Mouse (Mus musculus): ENCODE measurements at regions not wholly inside any gene's neighbourhood (a gene's known extent, or its start where the extent isn't known, plus 50 kb on each side); places are given as distances from the start of the nearest gene placed in this dataset.

DNA sequence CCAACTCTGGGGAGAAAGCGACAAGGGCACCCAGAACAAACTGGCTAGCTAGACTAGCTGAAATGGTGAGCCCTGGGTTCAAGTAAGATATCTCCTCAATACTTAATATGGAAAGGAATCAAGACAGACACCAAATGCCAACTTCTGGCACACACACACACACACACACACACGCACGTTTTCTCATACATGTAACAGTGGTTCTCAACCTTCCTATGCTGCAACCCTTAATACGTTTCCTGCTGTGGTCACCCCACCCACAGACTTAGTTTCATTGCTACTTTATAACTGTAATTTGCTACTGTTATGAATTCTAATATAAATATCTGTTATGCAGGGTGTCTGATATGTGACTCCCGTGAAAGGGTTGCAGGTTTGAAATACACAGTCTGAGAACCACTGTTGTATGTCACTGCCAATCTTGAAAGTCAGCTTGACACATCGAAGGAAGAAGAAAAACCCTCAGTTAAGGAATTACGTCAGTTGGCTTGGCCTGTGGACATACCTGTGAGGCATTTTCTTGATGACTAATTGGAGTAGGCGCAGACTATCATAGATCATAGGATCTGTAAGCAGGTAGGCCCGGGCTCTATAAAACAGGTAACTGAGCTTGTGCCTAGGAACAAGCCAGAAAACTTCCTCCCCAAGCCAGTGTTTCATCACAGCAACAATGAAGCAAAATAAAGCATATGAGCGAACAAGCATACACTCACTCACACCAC lies 59.0 kb upstream of the Cd180 start:
- ATAC-seq (ENCODE audit: extremely low read depth, insufficient number of reproducible peaks, low FRiP score, poor library complexity, severe bottlenecking) = no peak

GRCm38 (mm10) chr13:102636032-102636431 lies 57.3 kb upstream of the Cd180 start:
- ATAC-seq (ENCODE audit: extremely low read depth, insufficient number of reproducible peaks, low FRiP score, poor library complexity, severe bottlenecking) = no peak

- ATAC-seq (ENCODE audit: extremely low read depth, insufficient number of reproducible peaks, low FRiP score, poor library complexity, severe bottlenecking) = no peak
Observed at GRCm38 (mm10) chr13:102637059-102637458, 56.3 kb upstream of the Cd180 start.

DNA sequence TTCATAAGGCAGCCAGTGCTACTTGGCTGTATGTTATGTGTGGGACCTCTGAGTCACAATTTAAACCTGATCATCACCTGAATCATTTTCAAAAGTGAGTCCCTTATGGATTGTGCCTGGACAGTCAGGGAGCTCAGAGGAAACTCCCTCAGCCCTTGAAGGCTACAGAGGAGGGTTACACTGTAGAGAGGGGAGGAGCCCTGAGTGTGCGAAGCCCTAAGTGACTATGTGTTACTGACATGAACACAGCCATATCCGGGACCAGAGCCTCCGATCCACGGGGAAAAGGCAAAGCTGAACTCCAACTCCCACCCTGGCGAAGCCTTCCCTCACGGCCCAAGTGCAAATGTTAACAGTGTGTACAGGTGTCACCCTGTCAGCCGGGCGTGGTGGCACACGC lies 53.7 kb upstream of the Cd180 start:
- no peak for ATAC-seq (ENCODE audit: extremely low read depth, insufficient number of reproducible peaks, low FRiP score, poor library complexity, severe bottlenecking)

DNA sequence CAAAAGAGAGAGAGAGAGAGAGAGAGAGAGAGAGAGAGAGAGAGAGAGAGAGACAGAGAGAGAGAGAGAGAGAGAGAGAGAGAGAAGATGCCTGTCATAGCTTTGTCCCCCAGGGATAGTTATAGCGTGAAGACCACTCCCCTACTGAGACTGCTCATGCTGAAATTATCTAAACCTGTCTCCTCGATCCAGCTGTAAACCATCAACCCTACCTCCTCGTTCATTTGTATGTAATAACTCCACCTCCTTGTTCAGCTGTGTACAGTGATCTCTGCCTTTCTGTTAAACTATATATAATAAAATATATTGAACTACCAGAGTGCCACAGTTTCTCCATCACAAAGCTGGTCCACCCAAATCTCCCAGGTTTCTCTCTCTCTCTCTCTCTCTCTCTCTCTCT lies 53.2 kb upstream of the Cd180 start:
- no peak for ATAC-seq (ENCODE audit: extremely low read depth, insufficient number of reproducible peaks, low FRiP score, poor library complexity, severe bottlenecking)
